Mouse (Mus musculus) cortical plate, adult 2 months (tissue): ENCODE data around the gene Nrxn3.

Experiments
- CTCF ChIP-seq: fragments of 200-500 bp; IDR thresholded peaks from 2 replicates; pipeline ENCODE4 v1.5.1; 2011; ENCODE audit warnings: mild to moderate bottlenecking, control low read depth, low read length; ENCODE audit not compliant: insufficient read depth; ENCODE audit errors: extremely low read depth
- POLR2A ChIP-seq: fragments of 200-500 bp; IDR thresholded peaks from 2 replicates; pipeline ENCODE4 v1.6.1; 2011; ENCODE audit warnings: mild to moderate bottlenecking, low read length, control low read depth; ENCODE audit not compliant: insufficient read depth; ENCODE audit errors: extremely low read depth

- TF ChIP-seq POLR2A (no peak), CTCF (no peak)
These were observed 917.4 kb downstream of the Nrxn3 start for GRCm38 (mm10) chr12:89640046-89640445.
